Mouse (Mus musculus) embryo, embryonic 11.5 days (tissue): ENCODE results near the gene Mlf2.

Source experiments
- DNase-seq: peaks from one replicate; pipeline ENCODE4 v3.0.0-alpha.2; 2012; ENCODE audit warnings: low read depth, low spot score

Mlf2 gene

DNA sequence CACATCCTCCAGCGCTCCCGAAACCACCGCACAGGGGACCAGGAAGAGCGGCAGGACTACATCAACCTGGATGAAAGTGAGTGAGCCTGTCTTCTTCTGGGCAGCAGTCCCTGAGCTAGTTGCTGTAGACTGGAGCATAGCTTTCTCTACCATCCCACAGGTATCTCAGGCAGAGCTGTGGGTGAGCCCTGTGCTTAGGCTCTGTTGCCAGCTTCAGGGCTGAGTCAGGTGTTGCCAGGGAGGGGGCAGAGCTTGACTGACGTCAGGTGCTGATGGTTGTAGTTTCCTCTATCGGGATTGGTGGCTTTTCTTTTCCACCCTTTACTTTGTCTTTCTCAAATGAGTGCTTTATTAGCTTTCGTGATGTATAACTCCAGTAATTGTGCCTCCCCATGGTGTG is 3.5 kb downstream of the Mlf2 start:
- DNase-seq = no peak

DNA sequence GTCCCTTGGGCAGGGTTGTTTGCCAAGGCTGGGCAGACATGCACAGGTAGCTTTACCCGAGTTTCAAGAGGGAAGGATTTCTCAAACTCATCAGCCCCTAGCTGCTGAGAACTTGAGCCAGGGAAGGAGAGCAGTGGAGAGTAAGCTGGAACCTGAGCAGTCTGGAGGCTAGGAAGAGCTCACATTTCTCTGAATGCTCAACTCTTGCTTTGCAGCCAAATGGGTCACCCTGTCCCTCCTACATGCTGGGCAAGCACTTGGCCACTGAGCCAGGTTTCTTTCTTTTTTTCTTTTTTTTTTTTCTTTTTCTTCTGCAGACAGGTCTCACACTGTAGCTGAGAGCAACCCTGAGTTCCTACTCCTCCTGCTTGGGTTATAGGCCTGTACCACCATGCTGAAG is 5.5 kb downstream of the Mlf2 start:
- no peak for DNase-seq

GRCm38 (mm10) chr6:124937493-124937892 is 6.3 kb downstream of the Mlf2 start:
- DNase-seq = no peak

DNA sequence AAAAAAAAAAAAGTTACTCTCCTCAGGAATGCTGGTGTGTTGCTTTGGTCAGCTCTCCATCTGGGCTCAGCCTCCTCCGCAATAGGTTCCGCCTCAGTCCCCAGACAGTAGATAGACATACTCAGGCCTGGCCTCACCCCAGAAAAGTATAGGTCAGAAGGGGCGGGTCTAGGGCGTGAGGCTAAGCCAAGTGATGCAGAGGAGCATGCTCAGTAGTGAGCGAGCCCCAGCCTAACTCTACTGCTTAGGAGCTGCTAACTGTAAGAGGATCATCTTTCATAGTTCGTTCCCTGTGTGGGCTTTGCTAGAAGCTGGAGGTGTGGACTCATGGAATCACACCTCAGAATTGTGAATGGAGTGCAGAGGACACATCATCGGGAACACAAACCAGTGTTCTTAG is 7.4 kb downstream of the Mlf2 start:
- DNase-seq = no peak

- DNase-seq = no peak
Measured at GRCm38 (mm10) chr6:124941679-124942078, 10.5 kb downstream of the Mlf2 start.

- DNase-seq = no peak
Measured at GRCm38 (mm10) chr6:124943526-124943925, 12.3 kb downstream of the Mlf2 start.

- no peak for DNase-seq
Measured at GRCm38 (mm10) chr6:124953991-124954715, 23.0 kb downstream of the Mlf2 start.

GRCm38 (mm10) chr6:124955212-124955611 is 24.0 kb downstream of the Mlf2 start:
- no peak for DNase-seq

DNA sequence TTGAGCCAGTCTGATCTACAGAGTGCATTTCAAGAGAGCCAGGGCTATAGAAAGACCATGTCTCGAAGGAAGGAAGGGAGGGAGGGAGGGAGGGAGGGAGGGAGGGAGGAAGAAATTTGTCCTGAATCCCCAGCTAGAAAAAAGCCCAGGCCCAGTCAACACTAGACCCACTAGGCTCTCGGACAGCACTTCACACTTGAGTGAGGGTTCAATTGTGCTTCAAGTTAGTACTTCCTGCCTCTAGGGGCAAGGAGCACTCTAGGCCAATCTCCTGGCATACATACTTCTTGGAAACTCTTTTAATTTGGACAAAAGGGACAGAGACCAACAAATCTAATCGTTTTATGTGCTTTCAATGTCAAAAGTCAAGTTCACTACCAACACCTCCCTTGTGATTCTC is 26.9 kb downstream of the Mlf2 start:
- DNase-seq = no peak

GRCm38 (mm10) chr6:124959960-124960359 is 28.8 kb downstream of the Mlf2 start:
- DNase-seq = no peak

DNA sequence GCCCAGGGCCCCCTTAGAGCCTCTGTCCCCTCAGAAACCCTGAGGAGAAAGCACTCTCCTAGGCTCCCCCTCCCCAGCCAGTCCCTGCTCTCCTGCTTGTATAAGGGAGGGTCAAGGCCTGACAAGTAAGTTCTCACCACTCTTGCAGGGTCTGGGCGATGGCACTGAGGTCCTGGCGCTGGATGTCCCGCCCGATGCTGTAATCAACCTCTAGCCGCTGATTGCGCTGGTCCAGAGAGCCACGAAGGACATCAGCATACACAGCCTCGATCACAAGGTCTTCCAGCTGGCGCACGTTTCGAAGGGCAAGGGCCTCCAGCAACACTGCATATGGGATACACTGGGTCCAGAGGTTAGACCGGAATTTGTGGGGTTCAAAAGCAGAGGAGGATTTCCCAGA is 29.8 kb downstream of the Mlf2 start:
- DNase-seq = no peak

GRCm38 (mm10) chr6:124964638-124965037 is 33.5 kb downstream of the Mlf2 start:
- no peak for DNase-seq

- DNase-seq = peak; percentile 87
Measured at GRCm38 (mm10) chr6:124965088-124965719, 34.0 kb downstream of the Mlf2 start, which contains the start of gene Cops7a. Gene Cops7a (minus strand): TSS chr6:124965538.

DNA sequence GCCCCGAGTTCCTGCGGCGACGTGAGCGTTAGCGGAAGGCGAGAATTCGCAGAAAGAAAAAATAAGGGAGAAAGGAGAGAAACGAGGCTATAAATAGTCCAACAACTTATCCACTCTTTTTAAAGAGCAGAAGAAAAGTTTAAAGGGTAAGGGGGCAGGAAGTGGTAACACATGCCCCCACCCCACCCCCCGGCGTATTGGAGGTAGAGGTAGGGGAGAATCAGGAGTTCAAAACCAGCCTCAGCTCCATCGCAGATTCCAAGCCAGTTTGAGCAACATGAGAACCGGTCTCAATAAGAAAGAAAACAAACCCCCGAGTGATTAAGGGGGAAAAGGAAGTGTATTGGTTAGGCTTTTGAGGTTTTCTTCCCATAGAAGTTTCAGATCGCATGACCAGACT is 34.6 kb downstream of the Mlf2 start:
- DNase-seq = no peak

DNA sequence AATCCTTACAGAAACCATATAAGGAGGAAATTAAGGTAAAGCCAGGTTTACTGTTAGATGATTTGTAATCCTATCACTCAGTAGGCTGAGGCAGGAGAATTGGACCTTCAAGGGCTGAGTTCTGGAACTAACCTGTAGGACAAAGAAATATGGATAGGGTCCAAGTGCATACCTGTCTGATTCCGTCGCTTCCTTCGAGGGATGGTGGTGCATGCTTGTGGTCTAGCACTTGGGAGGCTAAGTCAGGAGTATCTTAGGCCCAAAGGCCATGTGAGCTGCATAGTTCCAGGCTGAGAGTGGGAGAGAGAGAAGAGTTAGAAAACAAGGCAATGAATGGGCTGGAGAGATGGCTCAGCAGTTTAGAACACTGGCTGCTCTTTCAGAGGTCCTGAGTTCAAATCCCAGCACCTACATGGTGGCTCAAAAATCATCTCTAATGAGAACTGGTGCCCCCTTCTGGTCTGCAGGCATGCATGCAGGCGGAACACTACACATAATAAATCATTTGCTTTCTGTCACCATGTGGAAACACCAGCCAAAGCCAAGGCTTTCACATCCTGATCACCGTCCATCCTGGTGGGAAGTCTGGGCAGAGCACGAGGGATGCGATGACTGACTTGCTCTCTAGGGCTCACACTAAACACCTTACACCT is 35.4 kb downstream of the Mlf2 start:
- DNase-seq = no peak

DNA sequence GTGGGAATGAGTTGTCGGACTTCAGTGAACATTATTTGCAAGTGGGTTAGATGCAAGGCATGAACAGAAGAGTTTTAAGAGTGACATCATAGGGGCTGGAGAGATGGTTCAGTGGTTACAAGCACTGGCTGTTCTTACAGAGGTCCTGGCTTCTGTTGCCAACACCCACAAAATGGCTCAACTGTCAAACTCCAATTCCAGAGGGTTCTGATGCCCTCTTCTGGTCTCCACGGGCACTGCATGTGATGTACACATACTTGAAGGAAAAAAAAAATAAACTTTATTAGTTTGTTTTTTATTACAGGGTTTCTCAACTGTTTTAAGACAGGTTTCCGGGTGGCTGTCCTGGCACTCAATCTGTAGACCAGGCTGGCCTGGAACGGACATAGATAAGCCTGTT is 36.6 kb downstream of the Mlf2 start:
- DNase-seq = no peak
